Mouse (Mus musculus) retina, adult 2 months (tissue): ENCODE results near the gene Ttc29.

Experiments
- DNase-seq: peaks from one replicate; pipeline ENCODE4 v3.0.0-alpha.2; 2012; ENCODE audit warnings: low read depth, low spot score

The Ttc29 gene

GRCm38 (mm10) chr8:78213074-78213473, at the start of gene Ttc29:
Gene Ttc29 (plus strand): TSS chr8:78213297.
- no peak for DNase-seq

GRCm38 (mm10) chr8:78171351-78171750, 41.7 kb upstream of the Ttc29 start:
- DNase-seq: no peak

- no peak for DNase-seq
Observed at GRCm38 (mm10) chr8:78182654-78183053, 30.4 kb upstream of the Ttc29 start.

GRCm38 (mm10) chr8:78183414-78183813, 29.7 kb upstream of the Ttc29 start:
- no peak for DNase-seq

- DNase-seq: no peak
Observed at GRCm38 (mm10) chr8:78187087-78187486, 26.0 kb upstream of the Ttc29 start.

GRCm38 (mm10) chr8:78204229-78204628, 8.9 kb upstream of the Ttc29 start:
- DNase-seq: no peak

- no peak for DNase-seq
Observed at GRCm38 (mm10) chr8:78210424-78210823, 2.7 kb upstream of the Ttc29 start.

GRCm38 (mm10) chr8:78214645-78215044, 1.5 kb downstream of the Ttc29 start:
- no peak for DNase-seq

GRCm38 (mm10) chr8:78226087-78226486, 13.0 kb downstream of the Ttc29 start:
- no peak for DNase-seq

GRCm38 (mm10) chr8:78230721-78231120, 17.6 kb downstream of the Ttc29 start:
- no peak for DNase-seq

GRCm38 (mm10) chr8:78232870-78233707, 20.0 kb downstream of the Ttc29 start:
- DNase-seq: no peak

- no peak for DNase-seq
Observed at GRCm38 (mm10) chr8:78233708-78234201, 20.7 kb downstream of the Ttc29 start.

GRCm38 (mm10) chr8:78237972-78238675, 25.0 kb downstream of the Ttc29 start:
- DNase-seq: no peak

- DNase-seq: no peak
Observed at GRCm38 (mm10) chr8:78251115-78251514, 38.0 kb downstream of the Ttc29 start.

GRCm38 (mm10) chr8:78254374-78254773, 41.3 kb downstream of the Ttc29 start:
- DNase-seq: no peak

- no peak for DNase-seq
Observed at GRCm38 (mm10) chr8:78255011-78255410, 41.9 kb downstream of the Ttc29 start.

- no peak for DNase-seq
Observed at GRCm38 (mm10) chr8:78265506-78265905, 52.4 kb downstream of the Ttc29 start.

- no peak for DNase-seq
Observed at GRCm38 (mm10) chr8:78266231-78266630, 53.1 kb downstream of the Ttc29 start.

- no peak for DNase-seq
Observed at GRCm38 (mm10) chr8:78267894-78268411, 54.9 kb downstream of the Ttc29 start.

- DNase-seq: no peak
Observed at GRCm38 (mm10) chr8:78269281-78269680, 56.2 kb downstream of the Ttc29 start.

- no peak for DNase-seq
Observed at GRCm38 (mm10) chr8:78271391-78271790, 58.3 kb downstream of the Ttc29 start.

- DNase-seq: no peak
Observed at GRCm38 (mm10) chr8:78276120-78276519, 63.0 kb downstream of the Ttc29 start.
